Mouse (Mus musculus): ENCODE measurements around the gene Rpn2. TPM values are rescaled to one million over a fixed set of nuclear protein-coding genes. Genes with fewer than 3 reads are reported as not detected.
A peak's percentile ranks its signal among the peaks of the same experiment; 100 is the strongest.

The Rpn2 gene
- 331 and 342 TPM in 2 replicates for polyA plus RNA-seq (2015; fragmentation: Nextera tagmentation; extraction: Ambion mirVana)

DNA sequence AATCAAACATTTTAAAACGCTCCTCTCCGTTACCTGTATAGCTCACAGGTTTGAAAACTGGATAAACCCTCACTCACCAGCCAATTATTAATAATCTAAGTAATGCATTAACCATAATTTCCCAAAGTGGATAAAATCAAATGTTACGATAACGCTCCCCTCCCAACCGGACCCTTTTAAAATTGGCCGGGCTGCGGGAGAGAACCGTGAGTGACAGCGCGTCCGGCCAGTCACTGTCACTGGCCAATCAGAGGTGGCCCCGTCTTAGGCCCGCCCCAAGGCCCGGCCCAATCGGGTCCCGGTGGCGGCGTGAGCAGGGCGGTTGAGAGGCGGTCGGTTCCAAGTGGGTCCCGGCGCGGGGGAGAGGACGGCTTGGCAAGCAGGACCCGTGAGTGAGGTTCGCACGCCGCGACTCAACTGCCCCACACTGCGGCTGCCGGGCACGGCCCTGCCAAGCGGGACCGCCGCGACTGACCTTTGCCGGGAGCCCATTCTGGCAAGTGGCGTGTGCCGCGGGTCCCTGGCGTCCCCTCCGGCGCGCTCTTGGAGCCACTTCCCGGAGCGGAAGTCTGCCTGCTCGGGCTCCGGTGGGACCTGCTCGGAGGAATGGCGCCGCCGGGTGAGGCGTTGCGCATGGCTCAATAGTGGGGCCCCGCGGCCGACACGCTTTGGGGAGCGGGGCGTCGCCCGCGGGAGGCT is at the start of gene Rpn2:
Gene Rpn2 (plus strand): TSS at position 301 of the 699 bp plus-strand sequence.
- H3K27me3 ChIP-seq (replicated peaks): no peaks in the 10 kb centered on the region
- ATAC-seq: peak; percentile 100
- H3K36me3 ChIP-seq: peaks cover 5% of the 10 kb centered on the region; the same call in 1 of the 2 replicates
- no peaks in the 10 kb centered on the region for H3K9me3 ChIP-seq
- H3K4me3 ChIP-seq (replicated peaks): peak within 1 kb of the TSS; percentile 98
- H3K9ac ChIP-seq: peak within 1 kb of the TSS; percentile 97
- under 1% methylated on average over 64 of the region's 64 CpGs for WGBS
- peak within 1 kb of the TSS; percentile 67 for H3K4me2 ChIP-seq (replicated peaks)
- H3K4me1 ChIP-seq (replicated peaks): peaks cover 16% of the 10 kb centered on the region
- peak within 1 kb of the TSS; percentile 92 for H3K27ac ChIP-seq

DNA sequence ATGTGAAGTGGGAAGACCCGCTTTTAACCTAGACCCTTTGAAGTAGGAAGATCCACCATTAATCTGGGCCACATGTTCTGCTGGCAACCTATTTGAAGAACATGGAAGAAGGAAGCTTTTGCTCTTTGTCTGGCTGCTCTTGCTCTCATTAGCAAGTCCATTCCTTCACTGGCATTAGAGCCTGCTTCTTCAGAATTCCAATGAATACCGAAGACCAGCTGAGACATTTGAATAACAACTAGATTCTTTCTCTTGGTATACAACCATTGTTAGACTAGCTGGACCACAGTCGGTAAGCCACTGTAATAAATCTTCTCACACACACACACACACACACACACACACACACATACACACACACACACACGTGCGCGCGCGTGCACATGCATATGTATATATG is 42.9 kb upstream of the Rpn2 start:
- Histone ChIP-seq H3K4me1 (replicated peaks) (no peaks in the 10 kb centered on the region), H3K4me3 (replicated peaks) (no peak overlapping the region), H3K4me2 (replicated peaks) (no peak overlapping the region), H3K9me3 (no peaks in the 10 kb centered on the region), H3K9ac (no peak overlapping the region), H3K27ac (no peak overlapping the region), H3K27me3 (replicated peaks) (no peaks in the 10 kb centered on the region), H3K36me3 (no peaks in the 10 kb centered on the region)
- 85% methylated on average over 8 of the region's 8 CpGs for WGBS
- ATAC-seq: no peak

DNA sequence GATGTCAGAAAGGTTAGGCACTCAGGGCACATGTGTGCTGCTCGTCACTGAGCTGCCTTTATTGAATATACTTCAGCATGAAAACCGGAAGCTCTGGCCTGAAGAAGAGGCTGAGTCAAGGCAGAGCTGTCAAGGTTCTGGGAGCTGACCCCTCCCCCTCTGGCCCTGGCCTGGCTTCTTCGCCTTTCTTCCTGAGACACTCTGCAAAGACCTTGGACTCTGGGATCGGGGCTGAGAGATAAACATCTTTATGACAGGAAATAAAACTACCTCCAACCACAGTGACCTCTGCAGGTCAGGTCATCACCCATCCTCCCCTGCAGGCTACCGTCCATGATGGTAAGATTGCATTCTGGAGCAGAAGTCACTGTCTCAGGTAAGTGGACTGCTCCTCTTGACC is 33.8 kb upstream of the Rpn2 start:
- Histone ChIP-seq H3K36me3 (no peaks in the 10 kb centered on the region), H3K4me2 (replicated peaks) (no peak overlapping the region), H3K4me3 (replicated peaks) (no peak overlapping the region), H3K27ac (peak overlapping the region; percentile 33; the same call in 1 of the 2 replicates), H3K27me3 (replicated peaks) (no peaks in the 10 kb centered on the region), H3K9ac (no peak overlapping the region), H3K4me1 (replicated peaks) (no peaks in the 10 kb centered on the region), H3K9me3 (no peaks in the 10 kb centered on the region)
- peak; percentile 90 for ATAC-seq
- WGBS: 14% methylated on average over 5 of the region's 5 CpGs

DNA sequence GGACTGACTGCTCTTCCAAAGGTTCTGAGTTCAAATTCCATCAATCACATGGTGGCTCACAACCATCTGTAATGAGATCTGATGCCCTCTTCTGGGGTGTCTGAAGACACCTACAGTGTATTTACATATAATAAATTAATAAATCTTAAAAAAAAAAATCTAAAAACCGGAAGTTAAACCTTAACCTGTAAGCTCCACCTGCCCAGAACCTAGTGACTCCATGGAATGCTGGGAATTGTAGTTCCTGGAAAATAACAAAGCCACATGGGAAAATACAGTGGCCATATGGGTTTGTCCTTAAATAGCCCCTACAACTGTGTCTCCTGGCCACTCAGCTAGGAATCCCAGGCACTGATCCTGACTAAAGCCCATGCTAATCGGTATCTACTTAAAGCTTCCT is 33.2 kb upstream of the Rpn2 start:
- H3K27me3 ChIP-seq (replicated peaks): no peaks in the 10 kb centered on the region
- H3K4me3 ChIP-seq (replicated peaks): no peak overlapping the region
- H3K9me3 ChIP-seq: no peaks in the 10 kb centered on the region
- H3K9ac ChIP-seq: no peak overlapping the region
- ATAC-seq: peak; percentile 21; the same call in 1 of the 2 replicates
- no peaks in the 10 kb centered on the region for H3K36me3 ChIP-seq
- H3K27ac ChIP-seq: no peak overlapping the region; the same call in 1 of the 2 replicates
- no peaks in the 10 kb centered on the region for H3K4me1 ChIP-seq (replicated peaks)
- 68% methylated on average over 2 of the region's 2 CpGs for WGBS
- H3K4me2 ChIP-seq (replicated peaks): no peak overlapping the region

DNA sequence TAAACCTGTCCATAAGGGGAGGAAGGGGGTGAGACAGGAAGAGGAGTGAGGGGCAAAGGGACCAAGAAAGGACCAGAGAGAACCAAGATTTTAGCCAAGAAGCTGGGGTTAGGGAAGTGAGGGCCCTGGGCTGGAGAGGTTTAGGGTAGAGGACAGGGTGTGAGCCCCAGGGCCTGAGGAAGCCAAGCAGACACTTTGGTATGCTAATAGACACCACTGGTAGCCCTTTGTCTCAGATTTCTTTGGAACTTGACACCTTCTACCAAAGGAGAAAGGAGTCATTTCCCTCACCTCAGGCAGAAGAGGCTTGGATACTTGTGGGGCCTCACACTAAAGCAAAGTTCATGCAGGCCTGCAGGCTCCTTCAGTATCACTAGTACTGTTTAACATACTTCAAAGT is 30.7 kb upstream of the Rpn2 start:
- H3K4me2 ChIP-seq (replicated peaks): no peak overlapping the region
- ATAC-seq: no peak
- H3K36me3 ChIP-seq: no peaks in the 10 kb centered on the region
- H3K4me3 ChIP-seq (replicated peaks): no peak overlapping the region
- no peaks in the 10 kb centered on the region for H3K9me3 ChIP-seq
- H3K27ac ChIP-seq: no peak overlapping the region
- H3K4me1 ChIP-seq (replicated peaks): no peaks in the 10 kb centered on the region
- H3K27me3 ChIP-seq (replicated peaks): no peaks in the 10 kb centered on the region
- no peak overlapping the region for H3K9ac ChIP-seq

DNA sequence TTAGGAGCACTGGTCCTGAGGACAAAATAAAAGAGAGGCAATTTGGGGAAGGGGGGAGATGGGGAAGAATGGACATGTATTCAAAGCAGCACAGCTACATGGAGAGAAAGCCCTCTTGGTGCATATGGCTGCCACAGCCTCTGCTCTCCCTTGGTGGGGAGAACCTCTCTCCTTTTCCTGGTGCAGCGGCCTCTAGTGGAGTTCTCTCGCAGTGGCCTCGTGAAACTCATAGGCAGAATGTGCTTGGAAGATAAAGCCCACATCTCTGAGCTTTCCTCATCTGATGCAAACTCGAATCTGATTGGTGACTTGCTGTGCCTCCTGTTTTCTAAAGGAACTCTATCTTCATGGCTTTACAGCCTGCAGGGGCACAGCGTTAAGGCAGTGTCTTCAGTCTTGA is 19.1 kb upstream of the Rpn2 start:
- H3K4me1 ChIP-seq (replicated peaks): peaks cover 4% of the 10 kb centered on the region; the same call in 1 of the 2 replicates
- WGBS: 5% methylated on average over 5 of the region's 5 CpGs
- ATAC-seq: no peak
- no peak overlapping the region for H3K4me2 ChIP-seq (replicated peaks)
- no peak overlapping the region for H3K27ac ChIP-seq
- H3K4me3 ChIP-seq (replicated peaks): no peak overlapping the region
- no peaks in the 10 kb centered on the region for H3K36me3 ChIP-seq
- no peaks in the 10 kb centered on the region for H3K9me3 ChIP-seq
- no peak overlapping the region for H3K9ac ChIP-seq
- no peaks in the 10 kb centered on the region for H3K27me3 ChIP-seq (replicated peaks)

DNA sequence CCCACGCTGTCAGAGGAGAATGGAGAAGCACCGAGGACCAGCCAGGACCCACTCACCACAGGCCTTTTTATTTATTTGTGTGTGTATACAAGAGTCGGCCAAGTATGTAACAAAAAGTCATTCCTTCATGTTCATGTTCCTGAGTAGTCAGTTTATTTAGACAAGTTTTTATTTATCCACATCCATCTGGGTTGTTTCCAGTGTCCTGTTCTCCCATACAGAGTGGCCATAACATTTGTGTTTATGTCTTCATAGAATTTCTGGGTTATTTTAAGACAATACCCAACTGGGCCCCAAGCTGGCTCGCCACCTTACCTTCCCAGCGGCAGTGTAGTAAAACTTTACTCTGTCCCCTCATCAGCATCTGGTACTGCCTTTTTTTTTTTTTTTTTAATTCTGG is 16.9 kb upstream of the Rpn2 start:
- H3K4me3 ChIP-seq (replicated peaks): no peak overlapping the region

DNA sequence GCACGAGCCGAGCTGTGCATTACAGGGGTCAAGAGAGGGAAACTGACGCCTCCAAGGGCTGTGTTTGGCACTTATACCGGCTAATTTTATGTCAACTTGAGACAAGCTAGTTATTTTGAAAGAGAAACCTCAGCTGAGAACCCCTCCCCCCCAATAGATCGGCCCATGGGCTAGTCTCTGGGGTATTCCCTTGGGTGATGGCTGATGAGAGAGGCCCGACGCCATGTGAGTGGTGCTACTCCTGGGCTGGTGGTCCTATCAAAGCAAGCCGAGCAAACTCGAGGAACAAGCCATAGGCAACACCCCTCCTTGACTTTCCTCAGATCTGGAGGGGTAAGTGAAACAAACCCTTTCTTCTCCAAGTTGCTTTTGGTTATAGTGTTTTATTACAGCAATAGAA is 16.3 kb upstream of the Rpn2 start:
- WGBS: 47% methylated on average over 9 of the region's 9 CpGs
- H3K9ac ChIP-seq: no peak overlapping the region
- H3K4me1 ChIP-seq (replicated peaks): peaks cover 4% of the 10 kb centered on the region; the same call in 1 of the 2 replicates

More for the DNA sequence above, 16.9 kb upstream of the Rpn2 start:
- 0 out of 2 replicates have a peak, but pooled peaks have one; percentile 32 for ATAC-seq
- 61% methylated on average over 5 of the region's 5 CpGs for WGBS
- Histone ChIP-seq H3K4me2 (replicated peaks) (no peak overlapping the region), H3K9ac (no peak overlapping the region), H3K9me3 (no peaks in the 10 kb centered on the region), H3K4me1 (replicated peaks) (peaks cover 4% of the 10 kb centered on the region; the same call in 1 of the 2 replicates), H3K27ac (no peak overlapping the region), H3K27me3 (replicated peaks) (no peaks in the 10 kb centered on the region), H3K36me3 (no peaks in the 10 kb centered on the region)

DNA sequence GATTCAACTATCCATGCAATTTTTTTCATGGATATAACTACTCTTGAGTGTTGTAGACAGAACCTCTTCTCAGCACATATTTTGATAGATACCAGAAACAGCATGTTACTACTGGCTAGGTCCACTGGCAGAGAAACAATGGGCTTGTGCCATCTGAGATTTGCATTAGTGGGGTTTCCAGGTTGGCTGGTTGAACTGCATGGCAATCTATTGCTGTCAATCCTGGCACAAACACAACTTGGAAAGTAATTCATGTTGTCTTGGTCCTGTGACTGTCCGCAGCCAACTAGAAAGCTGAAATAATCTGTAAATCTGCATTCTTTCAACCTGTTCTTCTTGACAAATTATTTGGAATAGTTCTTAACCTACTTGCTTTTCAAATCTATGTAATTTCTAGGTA is 15.7 kb upstream of the Rpn2 start:
- H3K36me3 ChIP-seq: no peaks in the 10 kb centered on the region
- no peak overlapping the region for H3K4me3 ChIP-seq (replicated peaks)
- no peaks in the 10 kb centered on the region for H3K9me3 ChIP-seq
- no peak overlapping the region for H3K9ac ChIP-seq
- H3K27ac ChIP-seq: 0 out of 2 replicates have a peak overlapping the region, but pooled peaks have one; percentile 48
- ATAC-seq: no peak
- 88% methylated on average over 1 of the region's 1 CpGs for WGBS
- no peak overlapping the region for H3K4me2 ChIP-seq (replicated peaks)
- peaks cover 4% of the 10 kb centered on the region; the same call in 1 of the 2 replicates for H3K4me1 ChIP-seq (replicated peaks)
- H3K27me3 ChIP-seq (replicated peaks): no peaks in the 10 kb centered on the region

More for the DNA sequence above, 16.3 kb upstream of the Rpn2 start:
- no peaks in the 10 kb centered on the region for H3K36me3 ChIP-seq
- peak overlapping the region; percentile 61; the same call in 1 of the 2 replicates for H3K27ac ChIP-seq
- H3K4me2 ChIP-seq (replicated peaks): peak overlapping the region; percentile 14; the same call in 1 of the 2 replicates
- no peaks in the 10 kb centered on the region for H3K27me3 ChIP-seq (replicated peaks)
- H3K4me3 ChIP-seq (replicated peaks): no peak overlapping the region
- no peaks in the 10 kb centered on the region for H3K9me3 ChIP-seq
- ATAC-seq: peak; percentile 74

DNA sequence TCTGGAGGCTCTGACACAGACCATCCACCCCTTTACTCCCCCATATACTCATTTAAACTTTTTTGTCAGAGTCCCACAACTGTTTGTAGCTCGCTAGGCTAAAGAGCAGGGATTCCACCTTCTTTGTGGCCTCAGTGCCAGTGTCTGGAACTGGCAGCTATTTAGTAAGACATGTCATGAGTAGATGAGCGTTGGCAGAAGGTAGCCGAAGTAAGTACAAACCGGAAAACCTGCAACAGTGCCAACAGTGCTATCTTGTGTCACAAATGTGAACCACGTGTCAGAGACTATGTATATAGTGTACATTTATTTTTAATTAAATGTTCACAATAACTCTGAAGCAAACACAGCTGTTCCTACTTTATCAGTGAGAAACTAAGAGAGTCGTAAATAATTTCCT is 15.0 kb upstream of the Rpn2 start:
- Histone ChIP-seq H3K27me3 (replicated peaks) (no peaks in the 10 kb centered on the region), H3K27ac (peak overlapping the region; percentile 48; the same call in 1 of the 2 replicates), H3K4me2 (replicated peaks) (no peak overlapping the region), H3K4me3 (replicated peaks) (no peak overlapping the region), H3K9me3 (no peaks in the 10 kb centered on the region), H3K4me1 (replicated peaks) (peaks cover 4% of the 10 kb centered on the region; the same call in 1 of the 2 replicates), H3K36me3 (no peaks in the 10 kb centered on the region), H3K9ac (no peak overlapping the region)
- ATAC-seq: no peak
- WGBS: 41% methylated on average over 6 of the region's 6 CpGs

DNA sequence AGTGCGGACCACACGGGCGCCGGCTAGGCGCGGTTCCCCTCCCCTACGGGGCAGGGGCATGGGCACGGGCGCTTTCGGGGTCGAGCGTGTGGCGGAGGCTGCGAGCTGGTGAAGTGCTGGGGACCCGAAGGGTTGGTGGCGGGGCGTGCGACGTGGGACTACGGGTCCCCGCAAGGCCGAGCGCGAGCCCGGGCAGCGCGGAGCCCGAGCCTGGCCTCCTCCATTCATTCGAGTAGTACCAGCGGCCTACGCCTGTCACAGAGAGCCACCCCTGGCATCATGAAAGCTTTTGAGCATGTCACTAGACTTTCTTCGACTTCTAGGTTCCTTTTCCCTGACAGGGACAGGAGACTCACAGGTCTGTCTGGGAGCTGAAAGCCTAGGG is 591 bp downstream of the Rpn2 start, which contains the start of gene Mroh8:
Gene Mroh8 (minus strand): TSS at position 134 of the 385 bp plus-strand sequence.
- H3K27me3 ChIP-seq (replicated peaks): no peaks in the 10 kb centered on the region
- H3K9me3 ChIP-seq: no peaks in the 10 kb centered on the region
- peak; percentile 64 for ATAC-seq
- peaks cover 8% of the 10 kb centered on the region; the same call in 1 of the 2 replicates for H3K36me3 ChIP-seq
- H3K4me3 ChIP-seq (replicated peaks): peak within 1 kb of the TSS; percentile 98
- peak within 1 kb of the TSS; percentile 92 for H3K27ac ChIP-seq
- peaks cover 16% of the 10 kb centered on the region for H3K4me1 ChIP-seq (replicated peaks)
- peak within 1 kb of the TSS; percentile 97 for H3K9ac ChIP-seq
- under 1% methylated on average over 32 of the region's 32 CpGs for WGBS
- H3K4me2 ChIP-seq (replicated peaks): peak within 1 kb of the TSS; percentile 67

DNA sequence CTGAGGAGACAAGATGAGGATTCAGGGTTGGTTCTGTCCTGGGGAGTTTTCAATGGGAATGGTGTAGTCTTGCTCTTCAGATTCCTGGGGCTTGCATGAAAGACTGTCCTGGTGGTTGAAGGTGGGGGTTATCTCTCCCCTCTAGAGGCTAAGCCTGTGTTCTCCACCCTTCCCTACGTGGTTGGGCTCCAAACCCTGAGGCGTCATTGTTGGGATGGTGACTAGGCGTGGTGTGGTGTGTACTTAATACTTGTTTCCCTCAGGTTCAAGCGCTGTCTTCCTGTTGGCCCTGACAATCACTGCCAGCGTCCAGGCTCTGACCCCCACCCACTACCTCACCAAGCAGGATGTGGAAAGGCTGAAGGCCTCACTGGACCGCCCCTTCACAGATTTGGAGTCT is 4.5 kb downstream of the Rpn2 start:
- H3K9ac ChIP-seq: no peak overlapping the region
- H3K27ac ChIP-seq: no peak overlapping the region
- H3K4me3 ChIP-seq (replicated peaks): no peak overlapping the region
- no peak overlapping the region for H3K4me2 ChIP-seq (replicated peaks)
- peaks cover 15% of the 10 kb centered on the region for H3K4me1 ChIP-seq (replicated peaks)
- 76% methylated on average over 6 of the region's 6 CpGs for WGBS
- peaks cover 19% of the 10 kb centered on the region for H3K36me3 ChIP-seq
- H3K27me3 ChIP-seq (replicated peaks): no peaks in the 10 kb centered on the region
- H3K9me3 ChIP-seq: no peaks in the 10 kb centered on the region
- ATAC-seq: no peak

DNA sequence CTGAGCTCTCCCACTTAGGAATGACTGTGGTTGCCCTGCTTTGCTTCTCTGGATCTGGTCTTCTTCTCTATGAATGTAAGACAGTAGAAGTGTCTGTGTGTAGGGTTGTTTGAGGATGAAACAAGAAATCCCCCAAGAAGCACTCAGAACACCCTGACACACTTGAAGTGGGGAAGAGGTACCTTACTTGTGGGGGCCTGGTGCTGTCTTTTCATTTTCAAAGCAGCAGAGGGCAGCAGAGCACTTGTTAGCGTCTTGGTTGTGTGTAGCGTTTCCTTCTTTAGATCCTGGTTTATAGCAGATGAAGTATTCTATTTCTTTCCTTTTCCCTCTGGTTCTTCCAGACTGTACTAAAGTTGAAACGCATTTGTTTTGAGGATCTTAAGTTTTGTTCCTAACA is 8.7 kb downstream of the Rpn2 start:
- WGBS: 21% methylated on average over 3 of the region's 3 CpGs
- no peak for ATAC-seq
- H3K36me3 ChIP-seq: peaks cover 39% of the 10 kb centered on the region

More for the DNA sequence above, 8.7 kb downstream of the Rpn2 start:
- no peak overlapping the region for H3K27ac ChIP-seq
- H3K9me3 ChIP-seq: no peaks in the 10 kb centered on the region
- H3K27me3 ChIP-seq (replicated peaks): no peaks in the 10 kb centered on the region
- no peak overlapping the region for H3K9ac ChIP-seq
- no peak overlapping the region for H3K4me3 ChIP-seq (replicated peaks)
- H3K4me2 ChIP-seq (replicated peaks): no peak overlapping the region
- H3K4me1 ChIP-seq (replicated peaks): 0 out of 2 replicates have a peak, but pooled peaks cover 3% of the 10 kb centered on the region

Measured in intestine, embryonic 15.5 days (tissue).